Mouse (Mus musculus) heart, adult 8-10 months (tissue): Measurements from ENCODE around the gene Ap2s1. TPM values are rescaled to one million over a fixed set of nuclear protein-coding genes. Genes with fewer than 3 reads are reported as not detected.
A peak's percentile ranks its signal among the peaks of the same experiment; 100 is the strongest.
"Not testable (repeated sequence)": the region's sequence is repeated elsewhere in the genome, so short reads cannot be mapped to it uniquely, and the experiment has no call there.

Experiments
- DNase-seq: peaks from one replicate; pipeline ENCODE4 v3.0.0; 2022; ENCODE audit warnings: low spot score
- total RNA-seq, 4 experiments: library from RNA; stranded (reverse); gene quantifications; 2 replicates each; pipeline ENCODE4 v1.2.4; 2022

The Ap2s1 gene
- 10 to 100 TPM; 65.2 to 74.9 (median 70.8) TPM for total RNA-seq

GRCm38 (mm10) chr7:16738073-16738696 is at the start of gene Ap2s1:
Ap2s1 (plus strand) TSS chr7:16738410.
- DNase-seq: peak; percentile 98

- peak; percentile 6 for DNase-seq
Observed at GRCm38 (mm10) chr7:16689196-16689595, 49.0 kb upstream of the Ap2s1 start.

- DNase-seq: peak; percentile 15
Observed at GRCm38 (mm10) chr7:16695025-16695424, 43.2 kb upstream of the Ap2s1 start.

GRCm38 (mm10) chr7:16699042-16699441 is 39.2 kb upstream of the Ap2s1 start:
- peak; percentile 9 for DNase-seq

GRCm38 (mm10) chr7:16700583-16700982 is 37.6 kb upstream of the Ap2s1 start:
- DNase-seq: peak; percentile 17

- DNase-seq: no peak
Observed at GRCm38 (mm10) chr7:16706385-16706784, 31.8 kb upstream of the Ap2s1 start.

- DNase-seq: no peak
Observed at GRCm38 (mm10) chr7:16708244-16708643, 30.0 kb upstream of the Ap2s1 start.

GRCm38 (mm10) chr7:16710604-16711003 is 27.6 kb upstream of the Ap2s1 start:
- DNase-seq: no peak

- no peak for DNase-seq
Observed at GRCm38 (mm10) chr7:16712633-16713415, 25.4 kb upstream of the Ap2s1 start.

GRCm38 (mm10) chr7:16716456-16717152 is 21.6 kb upstream of the Ap2s1 start:
- not testable (repeated sequence) for DNase-seq

GRCm38 (mm10) chr7:16721629-16722028 is 16.6 kb upstream of the Ap2s1 start, which contains the start of gene Ceacam9:
Ceacam9 (plus strand) TSS chr7:16721929.
- DNase-seq: no peak

- not testable (repeated sequence) for DNase-seq
Observed at GRCm38 (mm10) chr7:16722490-16722889, 15.7 kb upstream of the Ap2s1 start.

GRCm38 (mm10) chr7:16728596-16729348 is 9.4 kb upstream of the Ap2s1 start:
- DNase-seq: peak; percentile 66

- not testable (repeated sequence) for DNase-seq
Observed at GRCm38 (mm10) chr7:16729563-16729962, 8.6 kb upstream of the Ap2s1 start.

- no peak for DNase-seq
Observed at GRCm38 (mm10) chr7:16730791-16731190, 7.4 kb upstream of the Ap2s1 start.

- no peak for DNase-seq
Observed at GRCm38 (mm10) chr7:16731893-16732422, 6.3 kb upstream of the Ap2s1 start.

- no peak for DNase-seq
Observed at GRCm38 (mm10) chr7:16737606-16738072, 571 bp upstream of the Ap2s1 start.

- no peak for DNase-seq
Observed at GRCm38 (mm10) chr7:16739056-16739604, 920 bp downstream of the Ap2s1 start.

GRCm38 (mm10) chr7:16745373-16745772 is 7.2 kb downstream of the Ap2s1 start:
- no peak for DNase-seq

- DNase-seq: peak; percentile 71
Observed at GRCm38 (mm10) chr7:16746093-16746492, 7.9 kb downstream of the Ap2s1 start.

- no peak for DNase-seq
Observed at GRCm38 (mm10) chr7:16747656-16748055, 9.4 kb downstream of the Ap2s1 start.
